Mouse (Mus musculus): ENCODE measurements around the gene Carns1.

DNA sequence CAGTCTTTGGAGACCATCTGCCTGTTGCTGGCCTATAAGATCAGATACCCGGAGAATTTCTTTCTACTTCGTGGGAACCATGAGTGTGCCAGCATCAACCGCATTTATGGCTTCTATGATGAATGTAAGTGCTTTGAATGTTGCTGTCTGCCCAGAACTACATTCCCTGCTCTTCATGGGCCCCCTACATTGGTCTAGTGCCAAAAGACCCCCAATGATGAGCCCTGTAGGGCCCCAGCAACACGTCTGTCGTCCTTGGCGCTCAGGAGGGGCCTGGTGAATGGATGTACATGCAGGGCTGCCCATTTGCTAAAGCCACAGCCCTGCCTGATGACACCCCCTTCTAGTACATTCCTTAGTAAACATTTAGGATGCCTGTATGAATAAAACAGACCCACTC lies 17.9 kb upstream of the Carns1 start:
- TF ChIP-seq CTCF (IDR thresholded peaks at IDR 0.05) (no peak), EP300 (IDR thresholded peaks at IDR 0.05) (no peak)
